Mouse (Mus musculus) kidney, embryonic 16.5 days (tissue): ENCODE data around the gene Psmd2. TPM values are rescaled to one million over a fixed set of nuclear protein-coding genes. Genes with fewer than 3 reads are reported as not detected.
A peak's percentile ranks its signal among the peaks of the same experiment; 100 is the strongest.

Source experiments
- ATAC-seq: fragments of 200-750 bp; cut with Nextera tagmentation; 2 replicates; pipeline ENCODE4 v1.8.0; 2017; ENCODE audit warnings: moderate TSS enrichment; ENCODE audit not compliant: low FRiP score, low TSS enrichment
- H3K27ac ChIP-seq: fragments of 300-500 bp; sonication (generic); 2 replicates; pipeline ENCODE4 v1.5.1; 2014; ENCODE audit warnings: low read length
- H3K27me3 ChIP-seq: fragments of 300-500 bp; sonication (generic); 2 replicates; pipeline ENCODE4 v1.6.1; 2014; ENCODE audit warnings: low read length, control low read depth, mixed read lengths; ENCODE audit not compliant: insufficient read depth
- H3K36me3 ChIP-seq: fragments of 300-500 bp; sonication (generic); 2 replicates; pipeline ENCODE4 v1.6.1; 2014; ENCODE audit warnings: low read length, control low read depth, mixed read lengths; ENCODE audit not compliant: insufficient read depth
- H3K4me1 ChIP-seq: fragments of 300-500 bp; sonication (generic); 2 replicates; pipeline ENCODE4 v1.6.1; 2014; ENCODE audit warnings: low read length, control low read depth, mixed read lengths; ENCODE audit not compliant: insufficient read depth
- H3K4me2 ChIP-seq: fragments of 300-500 bp; sonication (generic); replicated peaks from 2 replicates; pipeline ENCODE4 v1.6.1; 2014; ENCODE audit warnings: low read depth, low read length
- H3K4me3 ChIP-seq: fragments of 300-500 bp; sonication (generic); 2 replicates; pipeline ENCODE4 v1.5.1; 2014; ENCODE audit warnings: mild to moderate bottlenecking, low read length
- H3K9ac ChIP-seq: fragments of 300-500 bp; sonication (generic); replicated peaks from 2 replicates; pipeline ENCODE4 v1.6.1; 2014; ENCODE audit warnings: low read length
- H3K9me3 ChIP-seq: fragments of 300-500 bp; sonication (generic); 2 replicates; pipeline ENCODE4 v1.6.1; 2016; ENCODE audit warnings: low read length, control low read depth
- WGBS: fragments of 180-500 bp; shearing (Covaris S2); extraction: QIAGEN DNeasy Blood & Tissue Kit; methylation state at CpG from one replicate; pipeline ENCODE4 v1.1.7; 2014; 5-methylcytosine and 5-hydroxymethylcytosine counted together
- polyA plus RNA-seq: library from polyadenylated mRNA; unstranded; fragments of >200 nt; fragmentation: Nextera tagmentation; extraction: Ambion mirVana; gene quantifications from 2 replicates; pipeline ENCODE4 v1.2.1, GENCODE M21; 2015

The Psmd2 gene
- polyA plus RNA-seq, 1 experiment from 2014 or later: 378 TPM

GRCm38 (mm10) chr16:20621191-20621990 lies 30.1 kb upstream of the Psmd2 start, which contains the start of gene Camk2n2:
Gene Camk2n2, minus strand, starts transcription at chr16:20621287.
- Histone ChIP-seq H3K27me3 (peaks cover 23% of the 10 kb centered on the region), H3K36me3 (0 out of 2 replicates have a peak, but pooled peaks cover 5% of the 10 kb centered on the region), H3K4me1 (peaks cover 26% of the 10 kb centered on the region), H3K9ac (peak within 1 kb of the TSS; percentile 74), H3K4me3 (peak within 1 kb of the TSS; percentile 76), H3K4me2 (peak within 1 kb of the TSS; percentile 100), H3K27ac (peak within 1 kb of the TSS; percentile 48; the same call in 1 of the 2 replicates), H3K9me3 (no peaks in the 10 kb centered on the region)
- under 1% methylated on average over 75 of the region's 92 CpGs for WGBS
- peak; percentile 80 for ATAC-seq

GRCm38 (mm10) chr16:20621991-20622685 lies 29.3 kb upstream of the Psmd2 start:
- peaks cover 23% of the 10 kb centered on the region for H3K27me3 ChIP-seq
- H3K4me1 ChIP-seq: peaks cover 26% of the 10 kb centered on the region
- H3K4me2 ChIP-seq: peak overlapping the region; percentile 100
- no peak overlapping the region; the same call in 1 of the 2 replicates for H3K27ac ChIP-seq
- WGBS: under 1% methylated on average over 36 of the region's 37 CpGs
- H3K36me3 ChIP-seq: 0 out of 2 replicates have a peak, but pooled peaks cover 5% of the 10 kb centered on the region
- ATAC-seq: peak; percentile 50
- peak overlapping the region; percentile 74 for H3K9ac ChIP-seq
- no peaks in the 10 kb centered on the region for H3K9me3 ChIP-seq
- peak overlapping the region; percentile 76 for H3K4me3 ChIP-seq

GRCm38 (mm10) chr16:20623211-20623610 lies 28.2 kb upstream of the Psmd2 start:
- no peak for ATAC-seq
- Histone ChIP-seq H3K36me3 (0 out of 2 replicates have a peak, but pooled peaks cover 5% of the 10 kb centered on the region), H3K4me3 (no peak overlapping the region), H3K9ac (no peak overlapping the region), H3K27me3 (peaks cover 24% of the 10 kb centered on the region), H3K9me3 (no peaks in the 10 kb centered on the region), H3K4me2 (no peak overlapping the region), H3K27ac (no peak overlapping the region), H3K4me1 (peaks cover 26% of the 10 kb centered on the region)
- 54% methylated on average over 2 of the region's 2 CpGs for WGBS

- Histone ChIP-seq H3K27me3 (peaks cover 16% of the 10 kb centered on the region), H3K27ac (no peak overlapping the region)
These were observed 22.5 kb upstream of the Psmd2 start for GRCm38 (mm10) chr16:20628871-20629391.

GRCm38 (mm10) chr16:20629731-20630634 lies 21.5 kb upstream of the Psmd2 start, which contains the start of gene Ece2:
Gene Ece2, plus strand, starts transcription at chr16:20629828.
- H3K4me2 ChIP-seq: peak within 1 kb of the TSS; percentile 96
- no peaks in the 10 kb centered on the region for H3K9me3 ChIP-seq
- H3K4me1 ChIP-seq: peaks cover 12% of the 10 kb centered on the region
- peak; percentile 80; the same call in 1 of the 2 replicates for ATAC-seq
- peak within 1 kb of the TSS; percentile 71 for H3K9ac ChIP-seq
- H3K27ac ChIP-seq: no peak within 1 kb of the TSS
- peaks cover 16% of the 10 kb centered on the region for H3K27me3 ChIP-seq
- H3K4me3 ChIP-seq: peak within 1 kb of the TSS; percentile 61
- H3K36me3 ChIP-seq: no peaks in the 10 kb centered on the region
- WGBS: 7% methylated on average over 54 of the region's 54 CpGs

More at GRCm38 (mm10) chr16:20628871-20629391, 22.5 kb upstream of the Psmd2 start:
- no peak for ATAC-seq
- Histone ChIP-seq H3K4me3 (no peak overlapping the region), H3K4me2 (peak overlapping the region; percentile 96; the same call in 1 of the 2 replicates), H3K9ac (no peak overlapping the region), H3K36me3 (no peaks in the 10 kb centered on the region), H3K9me3 (no peaks in the 10 kb centered on the region), H3K4me1 (peaks cover 12% of the 10 kb centered on the region)
- 54% methylated on average over 11 of the region's 11 CpGs for WGBS

- no peaks in the 10 kb centered on the region for H3K4me1 ChIP-seq
- no peak for ATAC-seq
- no peaks in the 10 kb centered on the region for H3K27me3 ChIP-seq
- H3K27ac ChIP-seq: no peak overlapping the region
- 74% methylated on average over 8 of the region's 8 CpGs for WGBS
- H3K4me3 ChIP-seq: no peak overlapping the region
- no peak overlapping the region for H3K4me2 ChIP-seq
- H3K9me3 ChIP-seq: no peaks in the 10 kb centered on the region
- H3K36me3 ChIP-seq: no peaks in the 10 kb centered on the region
- no peak overlapping the region for H3K9ac ChIP-seq
These were observed 14.0 kb upstream of the Psmd2 start for GRCm38 (mm10) chr16:20637410-20637809.

- Histone ChIP-seq H3K9ac (no peak overlapping the region), H3K36me3 (no peaks in the 10 kb centered on the region), H3K27me3 (no peaks in the 10 kb centered on the region), H3K4me1 (no peaks in the 10 kb centered on the region), H3K4me3 (no peak overlapping the region), H3K4me2 (no peak overlapping the region), H3K27ac (no peak overlapping the region), H3K9me3 (no peaks in the 10 kb centered on the region)
- WGBS: 78% methylated on average over 8 of the region's 8 CpGs
- ATAC-seq: no peak
These were observed 13.1 kb upstream of the Psmd2 start for GRCm38 (mm10) chr16:20638367-20638766.

GRCm38 (mm10) chr16:20642161-20642560 lies 9.3 kb upstream of the Psmd2 start:
- Histone ChIP-seq H3K36me3 (no peaks in the 10 kb centered on the region), H3K4me1 (no peaks in the 10 kb centered on the region), H3K9me3 (no peaks in the 10 kb centered on the region), H3K4me2 (no peak overlapping the region), H3K4me3 (no peak overlapping the region), H3K9ac (no peak overlapping the region), H3K27me3 (no peaks in the 10 kb centered on the region), H3K27ac (no peak overlapping the region)
- under 1% methylated on average over 8 of the region's 8 CpGs for WGBS
- peak; percentile 54 for ATAC-seq

GRCm38 (mm10) chr16:20643911-20644310 lies 7.5 kb upstream of the Psmd2 start:
- Histone ChIP-seq H3K27ac (no peak overlapping the region), H3K4me2 (no peak overlapping the region), H3K36me3 (no peaks in the 10 kb centered on the region), H3K9ac (no peak overlapping the region), H3K27me3 (no peaks in the 10 kb centered on the region), H3K4me1 (no peaks in the 10 kb centered on the region), H3K9me3 (no peaks in the 10 kb centered on the region), H3K4me3 (no peak overlapping the region)
- 83% methylated on average over 7 of the region's 7 CpGs for WGBS
- no peak for ATAC-seq
